Mouse (Mus musculus) testis, adult 2 months (tissue): ENCODE measurements around the gene Olfr1339.

Experiments used
- CTCF ChIP-seq: fragments of 200-500 bp; IDR thresholded peaks from 2 replicates; pipeline ENCODE4 v1.5.1; 2012; ENCODE audit warnings: low read depth, mild to moderate bottlenecking, inconsistent platforms, low read length, moderate library complexity; ENCODE audit not compliant: control insufficient read depth, insufficient read depth, insufficient replicate concordance
- POLR2A ChIP-seq: fragments of 200-500 bp; IDR thresholded peaks from 2 replicates; pipeline ENCODE4 v1.6.1; 2012; ENCODE audit warnings: low read depth, mild to moderate bottlenecking, inconsistent platforms, low read length, moderate library complexity; ENCODE audit not compliant: control insufficient read depth

DNA sequence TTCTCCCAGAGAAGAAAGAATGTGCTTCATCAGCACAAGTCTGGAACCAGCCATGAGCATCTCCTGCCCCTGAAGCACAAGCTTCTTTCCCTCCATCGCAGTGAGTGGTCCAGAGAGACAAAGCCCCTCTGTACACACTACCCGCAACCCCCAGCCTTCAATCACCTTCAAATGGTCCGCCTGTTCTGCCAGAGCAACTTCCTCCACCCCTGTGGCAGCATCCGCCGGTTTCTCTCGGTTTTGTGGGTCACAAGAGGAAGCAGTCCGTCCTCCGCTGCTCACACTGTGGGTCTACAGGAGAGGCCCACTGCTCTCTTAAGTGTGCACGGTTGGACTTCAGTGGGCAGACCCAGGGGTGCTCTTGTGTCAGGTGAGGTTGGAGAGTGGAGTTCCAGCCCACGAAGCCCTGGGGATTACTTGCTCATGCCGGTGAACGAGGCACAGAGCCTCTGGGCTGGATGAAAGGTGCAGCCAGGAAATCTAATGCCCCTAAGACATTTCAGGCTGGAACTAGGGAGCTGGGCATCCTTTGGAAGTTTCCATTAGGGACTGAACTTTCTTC, 39.5 kb upstream of the Olfr1339 start, which contains the start of gene Olfr1342:
- TF ChIP-seq CTCF (no peak), POLR2A (no peak)
